Mouse (Mus musculus) thymus, adult 2 months (tissue): Measurements from ENCODE around the gene Rbfox2.

Source experiments
- CTCF ChIP-seq: fragments of 200-500 bp; IDR thresholded peaks from 2 replicates; pipeline ENCODE4 v1.5.1; 2012; ENCODE audit warnings: mild to moderate bottlenecking, control low read depth, low read length, moderate library complexity, borderline replicate concordance; ENCODE audit not compliant: control insufficient read depth, poor library complexity, insufficient read depth; ENCODE audit errors: extremely low read depth
- POLR2A ChIP-seq: fragments of 200-500 bp; IDR thresholded peaks from 2 replicates; pipeline ENCODE4 v1.6.1; 2012; ENCODE audit warnings: mild to moderate bottlenecking, low read length, control low read depth, moderate library complexity; ENCODE audit not compliant: control insufficient read depth, poor library complexity, insufficient read depth; ENCODE audit errors: extremely low read depth

GRCm38 (mm10) chr15:77280130-77280529 lies 26.7 kb downstream of the Rbfox2 start:
- TF ChIP-seq CTCF (no peak), POLR2A (no peak)
